Mouse (Mus musculus) cerebellum, adult 2 months (tissue): ENCODE measurements around the gene Peli2.

Experiments used
- CTCF ChIP-seq: fragments of 200-500 bp; IDR thresholded peaks from 2 replicates; pipeline ENCODE4 v1.5.1; 2011; ENCODE audit warnings: low read depth, mild to moderate bottlenecking, control low read depth, low read length, moderate library complexity, borderline replicate concordance; ENCODE audit not compliant: insufficient read depth
- POLR2A ChIP-seq: fragments of 200-500 bp; IDR thresholded peaks from 2 replicates; pipeline ENCODE4 v1.6.1; 2011; ENCODE audit warnings: low read length, control low read depth, borderline replicate concordance; ENCODE audit not compliant: insufficient read depth

DNA sequence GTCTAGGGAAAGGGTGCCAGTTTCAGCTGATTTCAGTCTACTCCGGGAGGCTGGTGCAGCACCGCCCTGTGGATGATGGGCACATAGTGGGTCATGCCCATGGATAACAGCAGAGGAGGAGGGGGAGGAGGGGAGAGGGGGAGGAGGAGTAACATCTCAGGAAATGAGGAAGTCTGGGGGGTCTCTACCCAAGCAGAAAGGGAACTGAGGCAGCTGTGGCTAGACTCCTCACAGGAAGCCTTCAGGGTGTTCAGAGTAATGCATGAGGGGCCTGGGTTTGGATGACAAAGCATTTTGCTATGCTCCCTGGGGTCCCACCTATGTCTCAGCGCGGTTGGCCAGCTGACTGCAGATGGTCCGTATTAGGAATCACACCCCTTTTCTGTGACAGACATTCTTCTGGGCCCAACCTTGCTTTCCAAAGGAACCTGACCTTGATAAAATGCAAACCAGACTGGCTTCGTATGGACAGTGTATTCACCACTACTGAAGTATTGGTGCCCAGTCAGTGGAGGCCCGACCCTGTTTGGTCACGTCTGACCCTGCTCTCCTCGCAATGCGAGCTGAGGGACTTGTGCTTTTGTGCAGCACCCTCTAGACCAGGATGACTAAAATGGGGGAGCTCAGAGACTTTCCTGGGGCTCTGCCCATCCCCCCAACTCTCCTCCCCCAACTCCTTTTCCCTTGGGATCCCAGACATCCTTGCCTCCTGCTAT lies 182.0 kb downstream of the Peli2 start:
- TF ChIP-seq CTCF (no peak), POLR2A (no peak)
